Mouse (Mus musculus): ENCODE measurements around the gene Smim13.

DNA sequence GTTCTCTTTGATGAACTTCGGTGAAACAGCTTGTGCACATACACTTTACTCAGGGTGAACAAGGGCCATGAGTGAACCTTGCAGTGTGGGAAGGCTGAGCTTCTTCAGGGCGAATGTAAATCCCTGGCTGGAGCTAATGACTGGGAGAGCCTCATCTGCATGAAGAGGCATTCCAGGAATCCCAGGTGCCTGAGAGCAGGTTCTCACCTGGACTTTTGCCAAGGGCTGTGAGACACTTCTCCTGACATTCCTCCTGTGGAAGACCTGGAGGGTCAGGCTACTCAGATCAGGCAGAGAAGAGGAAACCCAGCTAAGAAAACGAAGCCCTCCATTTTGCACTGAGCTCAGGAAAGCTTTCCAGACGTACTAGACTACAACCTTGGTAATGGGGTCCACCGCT is 31.1 kb downstream of the Smim13 start:
- TF ChIP-seq CTCF (IDR thresholded peaks at IDR 0.05; ENCODE audit: insufficient read depth, low read length) = no peak
- TF ChIP-seq POLR2A (IDR thresholded peaks at IDR 0.05; ENCODE audit: borderline replicate concordance, extremely low read depth, low read depth, low read length) = no peak

All from lung, adult 2 months (tissue).